Mouse (Mus musculus) limb, embryonic 12.5 days (tissue): ENCODE measurements around the gene Atp2a1. TPM values are rescaled to one million over a fixed set of nuclear protein-coding genes. Genes with fewer than 3 reads are reported as not detected.

Experiments
- ATAC-seq: fragments of 200-750 bp; cut with Nextera tagmentation; 2 replicates; pipeline ENCODE4 v1.8.0; 2017; ENCODE audit warnings: low read depth, moderate TSS enrichment; ENCODE audit not compliant: insufficient number of reproducible peaks, insufficient read depth, low FRiP score, low TSS enrichment
- H3K27ac ChIP-seq: fragments of 300-500 bp; sonication (generic); 2 replicates; pipeline ENCODE4 v1.5.1; 2016; ENCODE audit warnings: mild to moderate bottlenecking, moderate library complexity
- H3K27me3 ChIP-seq: fragments of 300-500 bp; sonication (generic); 2 replicates; pipeline ENCODE4 v1.6.1; 2016; ENCODE audit warnings: mild to moderate bottlenecking, moderate library complexity
- H3K36me3 ChIP-seq: fragments of 300-500 bp; sonication (generic); 2 replicates; pipeline ENCODE4 v1.6.1; 2016; ENCODE audit warnings: mild to moderate bottlenecking, moderate library complexity
- H3K4me1 ChIP-seq: fragments of 300-500 bp; sonication (generic); replicated peaks from 2 replicates; pipeline ENCODE4 v1.6.1; 2016
- H3K4me2 ChIP-seq: fragments of 300-500 bp; sonication (generic); 2 replicates; pipeline ENCODE4 v1.6.1; 2016; ENCODE audit warnings: mild to moderate bottlenecking, moderate library complexity
- H3K4me3 ChIP-seq: fragments of 300-500 bp; sonication (generic); replicated peaks from 2 replicates; pipeline ENCODE4 v1.5.1; 2016; ENCODE audit warnings: mild to moderate bottlenecking
- H3K9ac ChIP-seq: fragments of 300-500 bp; sonication (generic); replicated peaks from 2 replicates; pipeline ENCODE4 v1.6.1; 2016; ENCODE audit warnings: mild to moderate bottlenecking, moderate library complexity
- H3K9me3 ChIP-seq: fragments of 300-500 bp; sonication (generic); 2 replicates; pipeline ENCODE4 v1.6.1; 2016; ENCODE audit warnings: mild to moderate bottlenecking, moderate library complexity
- WGBS: fragments of 180-500 bp; shearing (Covaris S2); methylation state at CpG from one replicate; pipeline ENCODE4 v1.1.7; 2016; 5-methylcytosine and 5-hydroxymethylcytosine counted together
- polyA plus RNA-seq: library from polyadenylated mRNA; unstranded; fragments of >200 nt; fragmentation: Nextera tagmentation; extraction: Ambion mirVana; gene quantifications from 2 replicates; pipeline ENCODE4 v1.2.1, GENCODE M21; 2016

Gene Atp2a1
- 52.5 and 54.1 TPM in 2 replicates for polyA plus RNA-seq

DNA sequence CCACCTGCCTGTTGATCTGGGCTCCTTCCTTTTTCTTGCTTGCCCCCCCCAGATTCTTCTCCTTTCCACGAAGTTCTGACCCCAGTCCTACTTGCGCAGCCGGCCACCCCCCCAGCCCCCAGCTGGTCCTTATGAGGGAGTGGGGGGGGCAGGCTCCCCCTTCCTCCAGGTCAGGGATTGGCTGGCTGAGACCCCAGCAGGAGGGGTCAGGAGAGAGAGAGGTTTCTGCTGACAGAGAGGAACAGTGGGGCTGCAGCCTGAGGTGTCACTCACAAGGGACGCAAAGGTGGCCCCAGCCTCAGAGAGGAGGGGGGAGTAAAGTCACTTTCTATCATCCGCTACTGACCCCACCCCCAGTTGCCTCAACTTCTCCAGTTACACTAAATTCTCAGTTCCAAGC is at the start of gene Atp2a1:
Gene Atp2a1 (minus strand): TSS at position 105 of the 400 bp plus-strand sequence.
- no peak for ATAC-seq
- WGBS, result 36% methylated on average over 5 of the region's 5 CpGs
- Histone ChIP-seq H3K4me2 (peak within 1 kb of the TSS; percentile 23), H3K9me3 (no peaks in the 10 kb centered on the region), H3K27ac (peak within 1 kb of the TSS; percentile 62), H3K36me3 (peaks cover 22% of the 10 kb centered on the region), H3K27me3 (peaks cover 6% of the 10 kb centered on the region; the same call in 1 of the 2 replicates), H3K4me1 (peaks cover 37% of the 10 kb centered on the region), H3K9ac (peak within 1 kb of the TSS; percentile 40), H3K4me3 (peak within 1 kb of the TSS; percentile 12)

DNA sequence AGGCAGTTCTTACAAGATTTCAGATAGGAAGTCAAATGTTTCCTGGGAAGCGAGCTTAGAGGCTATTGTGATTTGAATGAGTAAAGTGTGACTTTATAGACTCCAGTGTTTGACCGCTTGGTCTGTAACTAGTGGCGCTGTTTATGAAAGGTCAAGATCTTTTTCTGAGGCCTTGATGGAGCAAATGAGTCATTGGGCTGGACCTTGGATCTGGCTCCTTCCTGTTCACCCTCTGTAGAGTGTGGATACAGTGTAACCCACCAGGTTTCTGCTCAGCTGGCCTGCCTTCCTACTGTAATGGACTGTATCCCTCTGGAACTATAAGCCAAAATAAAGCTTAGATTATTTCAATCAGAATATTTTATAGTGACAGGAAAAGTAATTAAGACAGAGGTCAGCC is 48.4 kb upstream of the Atp2a1 start:
- Histone ChIP-seq H3K4me3 (no peak overlapping the region), H3K27me3 (no peaks in the 10 kb centered on the region), H3K9me3 (no peaks in the 10 kb centered on the region), H3K4me2 (no peak overlapping the region), H3K27ac (no peak overlapping the region), H3K36me3 (no peaks in the 10 kb centered on the region), H3K4me1 (no peaks in the 10 kb centered on the region), H3K9ac (no peak overlapping the region)
- no peak for ATAC-seq
- WGBS, result 76% methylated on average over 3 of the region's 3 CpGs

DNA sequence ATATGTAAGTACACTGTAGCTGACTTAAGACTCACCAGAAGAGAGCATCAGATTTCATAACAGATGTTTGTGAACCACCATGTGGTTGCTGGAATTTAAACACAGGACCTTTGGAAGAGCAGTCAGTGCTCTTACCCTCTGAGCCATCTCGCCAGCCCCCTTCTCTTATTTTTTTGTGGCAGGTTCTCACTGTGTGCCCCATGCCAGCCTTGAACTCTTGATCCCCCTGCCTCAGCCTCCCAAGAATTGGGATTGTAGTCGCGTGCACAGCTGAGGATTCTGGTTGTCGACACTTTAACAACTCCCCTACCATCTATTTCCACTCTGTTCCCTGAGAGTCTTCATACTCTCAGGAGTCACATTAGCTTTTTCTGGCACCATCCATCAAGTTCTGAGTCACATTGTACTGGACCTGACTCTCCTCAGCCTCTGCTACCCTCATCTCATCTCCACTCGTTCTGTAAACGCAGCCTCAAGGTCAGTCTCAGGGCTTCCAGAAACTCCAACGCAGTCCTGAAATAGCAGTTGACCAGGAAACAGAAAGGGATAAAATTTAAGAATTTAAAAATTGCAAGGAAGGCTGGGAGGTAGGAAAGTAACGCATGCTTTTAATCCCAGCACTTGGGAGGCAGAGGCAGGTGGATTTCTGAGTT is 44.3 kb upstream of the Atp2a1 start:
- Histone ChIP-seq H3K36me3 (no peaks in the 10 kb centered on the region), H3K4me3 (no peak overlapping the region), H3K4me1 (0 out of 2 replicates have a peak, but pooled peaks cover 3% of the 10 kb centered on the region), H3K27ac (no peak overlapping the region), H3K27me3 (no peaks in the 10 kb centered on the region), H3K9ac (no peak overlapping the region), H3K4me2 (no peak overlapping the region), H3K9me3 (no peaks in the 10 kb centered on the region)
- 85% methylated on average over 8 of the region's 8 CpGs for WGBS
- no peak for ATAC-seq

DNA sequence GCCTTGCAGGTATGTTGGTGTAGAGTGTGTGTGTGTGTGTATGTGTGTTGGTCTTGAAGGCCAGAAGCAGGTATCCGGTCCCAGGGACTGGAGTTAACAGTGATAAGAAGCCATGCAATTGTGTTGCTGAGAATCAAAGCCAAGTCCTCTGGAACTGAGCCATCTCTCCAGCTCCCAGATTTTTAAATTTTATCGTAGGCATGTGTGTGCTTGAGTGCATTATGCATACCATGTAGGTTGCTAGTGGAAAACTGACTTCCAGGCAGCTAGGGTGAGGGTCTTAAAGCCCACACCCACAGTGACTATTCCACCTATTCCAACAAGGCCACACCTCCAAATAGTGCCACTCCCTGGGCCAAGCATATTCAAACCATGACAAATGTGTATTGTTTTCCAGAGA is 42.0 kb upstream of the Atp2a1 start:
- no peak for ATAC-seq
- peaks cover 14% of the 10 kb centered on the region for H3K36me3 ChIP-seq
- peaks cover 8% of the 10 kb centered on the region for H3K4me1 ChIP-seq
- no peaks in the 10 kb centered on the region for H3K27me3 ChIP-seq
- no peak overlapping the region for H3K27ac ChIP-seq
- H3K4me2 ChIP-seq, result no peak overlapping the region
- no peaks in the 10 kb centered on the region for H3K9me3 ChIP-seq
- no peak overlapping the region for H3K9ac ChIP-seq
- WGBS, result 95% methylated on average over 2 of the region's 2 CpGs
- no peak overlapping the region for H3K4me3 ChIP-seq

DNA sequence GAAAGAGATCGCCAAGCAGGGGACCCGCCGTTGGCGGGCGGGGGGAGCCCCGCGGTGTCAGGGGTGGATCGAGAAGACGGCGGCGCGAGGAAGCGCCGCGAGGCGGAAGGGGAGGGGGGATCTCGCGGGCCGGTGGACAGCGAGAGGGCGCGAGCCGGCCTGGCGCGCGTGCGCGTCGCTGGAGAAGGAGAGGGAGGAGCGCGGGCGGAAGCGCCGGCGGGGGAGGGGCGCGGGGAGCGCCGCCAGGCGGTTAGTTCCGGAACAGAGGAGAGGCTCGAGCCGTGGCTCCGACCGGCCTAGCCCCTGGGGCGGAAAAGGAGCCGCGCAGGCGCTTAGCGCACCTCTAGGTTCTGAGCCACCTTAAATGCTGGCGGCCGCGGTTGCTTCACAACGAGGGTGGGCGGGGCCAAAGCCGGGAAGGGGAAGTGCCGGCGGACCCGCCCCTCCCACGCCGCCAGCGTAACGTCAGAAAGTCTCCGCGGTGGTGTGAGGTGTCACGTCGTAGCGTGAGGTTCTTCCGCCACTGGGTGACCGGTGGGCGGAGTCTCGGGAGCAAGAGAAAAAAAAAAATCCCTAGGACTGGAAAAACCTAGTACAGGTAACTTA is 40.5 kb upstream of the Atp2a1 start, which contains the start of gene Atxn2l:
Gene Atxn2l (minus strand): TSS at position 165 of the 606 bp plus-strand sequence.
- peak within 1 kb of the TSS; percentile 100 for H3K9ac ChIP-seq
- peaks cover 29% of the 10 kb centered on the region for H3K36me3 ChIP-seq
- peak within 1 kb of the TSS; percentile 100 for H3K4me3 ChIP-seq
- WGBS, result under 1% methylated on average over 61 of the region's 72 CpGs
- H3K4me1 ChIP-seq, result peaks cover 8% of the 10 kb centered on the region
- no peaks in the 10 kb centered on the region for H3K27me3 ChIP-seq
- ATAC-seq, result peak; percentile 87
- peak within 1 kb of the TSS; percentile 100 for H3K27ac ChIP-seq
- no peaks in the 10 kb centered on the region for H3K9me3 ChIP-seq
- H3K4me2 ChIP-seq, result peak within 1 kb of the TSS; percentile 66

DNA sequence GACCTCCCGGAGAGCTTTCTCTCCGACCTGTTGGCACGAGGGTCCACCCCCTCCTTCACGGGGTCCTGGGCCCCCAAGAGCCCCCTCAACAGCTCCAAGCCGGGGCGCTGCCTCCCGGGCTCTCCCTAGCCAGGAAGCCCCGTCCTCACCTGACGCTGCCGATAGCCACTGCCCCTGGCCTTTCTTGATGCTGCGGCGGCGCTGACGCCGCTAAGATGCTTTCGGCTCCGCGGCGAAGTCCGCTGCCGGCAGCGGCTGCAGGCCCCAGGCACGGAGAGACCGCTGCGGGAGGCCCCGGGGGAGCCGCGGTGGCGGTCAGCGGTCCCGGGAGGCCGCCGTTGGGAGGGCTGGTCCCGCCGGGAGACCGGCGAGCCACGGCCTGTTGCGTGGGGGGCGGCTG is 39.8 kb upstream of the Atp2a1 start:
- ATAC-seq, result no peak
- H3K9me3 ChIP-seq, result no peaks in the 10 kb centered on the region
- peak overlapping the region; percentile 100 for H3K27ac ChIP-seq
- H3K9ac ChIP-seq, result peak overlapping the region; percentile 100
- peaks cover 36% of the 10 kb centered on the region for H3K36me3 ChIP-seq
- H3K27me3 ChIP-seq, result no peaks in the 10 kb centered on the region
- H3K4me3 ChIP-seq, result peak overlapping the region; percentile 100
- WGBS, result under 1% methylated on average over 39 of the region's 40 CpGs
- H3K4me2 ChIP-seq, result peak overlapping the region; percentile 66
- peaks cover 8% of the 10 kb centered on the region for H3K4me1 ChIP-seq

DNA sequence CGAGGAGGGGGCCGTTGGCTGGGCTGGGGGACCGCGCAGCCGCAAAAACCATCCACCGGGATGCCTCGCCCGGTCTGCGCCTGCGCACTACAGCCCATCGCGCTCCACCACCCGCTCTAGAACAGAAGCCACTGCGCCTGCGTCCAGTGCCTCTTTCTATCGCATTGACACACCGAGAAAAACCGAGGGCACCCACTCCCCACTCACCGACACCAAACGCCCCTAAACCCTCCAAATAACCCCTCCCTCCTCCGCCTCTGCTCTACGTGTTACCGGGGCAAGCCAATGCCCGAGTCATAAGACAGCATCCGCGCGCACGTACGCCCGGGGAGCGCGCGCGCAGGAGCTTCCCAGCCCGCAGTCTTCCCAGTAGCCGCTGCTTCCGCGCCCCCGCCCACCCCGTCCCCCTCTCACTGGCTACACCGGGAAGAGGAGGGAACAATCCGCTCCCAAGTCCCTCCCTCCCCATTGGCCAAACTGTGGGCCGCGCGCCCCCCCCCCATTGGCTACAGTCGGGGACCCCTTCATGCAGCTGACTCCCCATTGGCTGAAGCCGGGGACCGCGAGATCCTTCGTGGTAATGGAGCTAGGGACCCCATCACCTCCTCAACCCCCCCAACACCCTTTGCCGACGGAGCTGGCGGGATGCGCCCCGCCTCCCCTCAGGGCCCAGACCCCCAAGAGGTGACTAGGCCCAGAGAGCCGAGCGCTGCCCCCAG is 39.3 kb upstream of the Atp2a1 start:
- peak; percentile 90 for ATAC-seq
- Histone ChIP-seq H3K4me2 (peak overlapping the region; percentile 66), H3K9ac (peak overlapping the region; percentile 100)

DNA sequence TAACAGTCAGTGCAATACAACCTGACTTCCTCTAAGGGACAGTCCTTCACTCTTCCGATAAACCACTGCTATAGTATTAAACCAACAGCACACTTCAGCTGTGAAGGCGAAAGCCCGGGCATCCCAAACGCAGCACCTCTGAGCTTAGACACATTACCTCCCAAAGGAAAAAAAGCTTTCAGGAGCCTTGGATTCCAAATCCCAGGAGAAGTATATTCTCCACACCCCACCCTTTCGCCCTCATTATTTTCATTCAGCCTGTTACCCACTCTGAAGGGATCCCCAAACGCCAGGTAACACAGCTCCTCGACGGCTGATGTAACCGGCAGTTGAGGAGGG is 38.7 kb upstream of the Atp2a1 start:
- no peak for ATAC-seq
- H3K9me3 ChIP-seq, result no peaks in the 10 kb centered on the region

More for the DNA sequence above, 39.3 kb upstream of the Atp2a1 start:
- Histone ChIP-seq H3K4me1 (peaks cover 8% of the 10 kb centered on the region), H3K9me3 (no peaks in the 10 kb centered on the region), H3K27me3 (no peaks in the 10 kb centered on the region), H3K4me3 (peak overlapping the region; percentile 100), H3K27ac (peak overlapping the region; percentile 100), H3K36me3 (peaks cover 41% of the 10 kb centered on the region)
- WGBS, result under 1% methylated on average over 56 of the region's 57 CpGs

DNA sequence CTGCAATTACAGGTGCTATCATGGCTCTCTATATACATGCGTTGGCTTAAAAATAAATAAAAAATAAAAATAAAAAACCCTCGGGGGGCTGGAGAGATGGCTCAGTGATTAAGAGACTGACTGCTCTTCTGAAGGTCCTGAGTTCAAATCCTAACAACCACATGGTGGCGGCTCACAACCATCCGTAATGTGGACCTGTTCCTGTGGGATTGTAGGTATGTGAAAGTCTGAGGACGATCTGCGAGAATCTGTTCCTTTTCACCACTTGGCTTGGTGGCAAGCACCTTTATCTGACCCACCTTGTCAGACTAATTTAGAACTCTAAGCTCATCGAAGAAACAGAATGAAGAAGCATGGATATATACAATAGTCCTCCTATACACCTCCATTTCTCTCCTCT is 36.5 kb upstream of the Atp2a1 start:
- no peak overlapping the region for H3K9ac ChIP-seq

More for the DNA sequence above, 38.7 kb upstream of the Atp2a1 start:
- H3K4me1 ChIP-seq, result peaks cover 8% of the 10 kb centered on the region
- H3K27me3 ChIP-seq, result no peaks in the 10 kb centered on the region
- H3K36me3 ChIP-seq, result peaks cover 47% of the 10 kb centered on the region
- peak overlapping the region; percentile 100 for H3K27ac ChIP-seq
- peak overlapping the region; percentile 100 for H3K9ac ChIP-seq
- H3K4me3 ChIP-seq, result peak overlapping the region; percentile 100
- WGBS, result 4% methylated on average over 9 of the region's 9 CpGs
- peak overlapping the region; percentile 66 for H3K4me2 ChIP-seq

DNA sequence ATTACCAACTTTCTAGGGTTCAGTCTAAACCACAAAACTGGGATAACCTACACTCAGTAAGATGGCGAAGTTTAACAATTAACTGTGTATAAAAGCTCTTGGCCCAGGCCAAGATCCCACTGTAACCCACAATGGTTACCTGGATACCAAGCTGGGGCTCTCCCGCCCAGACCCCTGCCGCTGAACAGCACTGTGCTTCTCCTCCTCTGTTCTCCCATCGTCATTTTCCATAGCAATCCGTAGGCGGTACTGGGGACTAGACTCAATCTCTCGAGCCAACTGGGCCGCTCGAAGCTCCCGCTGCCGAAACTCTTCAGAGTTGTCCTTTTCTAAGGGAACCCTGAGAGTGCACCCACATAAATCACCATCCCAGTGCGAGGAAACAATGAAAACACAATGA is 35.1 kb upstream of the Atp2a1 start:
- no peak overlapping the region for H3K4me3 ChIP-seq
- no peaks in the 10 kb centered on the region for H3K9me3 ChIP-seq
- H3K27ac ChIP-seq, result no peak overlapping the region
- 96% methylated on average over 12 of the region's 12 CpGs for WGBS
- H3K4me1 ChIP-seq, result peaks cover 6% of the 10 kb centered on the region
- H3K27me3 ChIP-seq, result no peaks in the 10 kb centered on the region
- H3K9ac ChIP-seq, result no peak overlapping the region
- no peak overlapping the region for H3K4me2 ChIP-seq
- H3K36me3 ChIP-seq, result peaks cover 84% of the 10 kb centered on the region
- ATAC-seq, result no peak

More for the DNA sequence above, 36.5 kb upstream of the Atp2a1 start:
- no peak for ATAC-seq
- H3K27ac ChIP-seq, result no peak overlapping the region
- H3K27me3 ChIP-seq, result no peaks in the 10 kb centered on the region
- H3K9me3 ChIP-seq, result no peaks in the 10 kb centered on the region
- no peak overlapping the region for H3K4me2 ChIP-seq
- WGBS, result 94% methylated on average over 7 of the region's 7 CpGs
- no peak overlapping the region for H3K4me3 ChIP-seq
- H3K4me1 ChIP-seq, result peaks cover 8% of the 10 kb centered on the region
- peaks cover 69% of the 10 kb centered on the region for H3K36me3 ChIP-seq

DNA sequence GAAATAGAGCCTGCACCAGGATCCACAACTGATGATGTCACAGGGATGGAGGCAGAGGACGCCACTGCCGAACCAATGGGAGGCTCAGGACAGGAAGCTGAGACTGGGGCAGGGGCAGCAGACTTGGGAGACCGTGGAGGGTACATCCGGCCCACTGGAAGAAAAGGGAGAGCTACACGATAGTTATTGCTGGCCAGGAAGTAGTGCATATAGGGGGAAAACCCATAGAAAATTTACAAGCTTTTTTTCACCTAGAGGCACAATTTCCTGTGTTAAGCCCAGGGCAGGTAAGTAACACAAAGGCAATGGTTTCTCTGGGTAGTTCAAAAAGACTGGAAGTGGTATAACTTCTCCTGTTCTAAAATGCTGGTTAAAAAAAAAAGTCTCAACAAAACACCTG is 33.6 kb upstream of the Atp2a1 start:
- H3K27ac ChIP-seq, result no peak overlapping the region
- H3K36me3 ChIP-seq, result peaks cover 97% of the 10 kb centered on the region
- H3K9ac ChIP-seq, result no peak overlapping the region
- H3K4me1 ChIP-seq, result peaks cover 6% of the 10 kb centered on the region
- no peaks in the 10 kb centered on the region for H3K9me3 ChIP-seq
- no peaks in the 10 kb centered on the region for H3K27me3 ChIP-seq
- no peak for ATAC-seq
- no peak overlapping the region for H3K4me3 ChIP-seq
- no peak overlapping the region for H3K4me2 ChIP-seq
- 88% methylated on average over 5 of the region's 5 CpGs for WGBS
